Mouse (Mus musculus) lung, postnatal 36 days (tissue): ENCODE measurements around the gene Amt.
"Not testable (repeated sequence)": the region's sequence is repeated elsewhere in the genome, so short reads cannot be mapped to it uniquely, and the experiment has no call there.

ENCODE experiments used
- DNase-seq: peaks from one replicate; pipeline ENCODE4 v3.0.0; 2022; ENCODE audit warnings: mixed read lengths

Amt gene

DNA sequence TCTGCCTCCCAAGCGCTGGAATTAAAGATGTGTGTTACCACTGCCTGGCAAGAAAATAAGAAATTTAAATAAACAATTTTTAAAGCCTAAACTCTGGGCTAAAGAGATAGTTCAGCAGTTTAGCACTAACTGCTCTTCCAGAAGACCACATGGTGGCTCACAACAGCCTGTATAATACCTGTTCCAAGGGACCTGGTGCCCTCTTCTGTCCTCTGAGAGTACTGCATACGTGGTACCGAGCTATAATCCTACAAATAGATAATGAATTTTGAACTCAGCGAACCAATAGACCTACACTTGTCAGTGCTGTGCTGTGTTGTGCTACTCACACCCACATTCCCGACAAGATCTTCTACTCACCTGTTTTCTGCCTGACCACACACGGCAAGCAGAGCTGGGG lies 12.2 kb upstream of the Amt start:
- peak; percentile 94 for DNase-seq

DNA sequence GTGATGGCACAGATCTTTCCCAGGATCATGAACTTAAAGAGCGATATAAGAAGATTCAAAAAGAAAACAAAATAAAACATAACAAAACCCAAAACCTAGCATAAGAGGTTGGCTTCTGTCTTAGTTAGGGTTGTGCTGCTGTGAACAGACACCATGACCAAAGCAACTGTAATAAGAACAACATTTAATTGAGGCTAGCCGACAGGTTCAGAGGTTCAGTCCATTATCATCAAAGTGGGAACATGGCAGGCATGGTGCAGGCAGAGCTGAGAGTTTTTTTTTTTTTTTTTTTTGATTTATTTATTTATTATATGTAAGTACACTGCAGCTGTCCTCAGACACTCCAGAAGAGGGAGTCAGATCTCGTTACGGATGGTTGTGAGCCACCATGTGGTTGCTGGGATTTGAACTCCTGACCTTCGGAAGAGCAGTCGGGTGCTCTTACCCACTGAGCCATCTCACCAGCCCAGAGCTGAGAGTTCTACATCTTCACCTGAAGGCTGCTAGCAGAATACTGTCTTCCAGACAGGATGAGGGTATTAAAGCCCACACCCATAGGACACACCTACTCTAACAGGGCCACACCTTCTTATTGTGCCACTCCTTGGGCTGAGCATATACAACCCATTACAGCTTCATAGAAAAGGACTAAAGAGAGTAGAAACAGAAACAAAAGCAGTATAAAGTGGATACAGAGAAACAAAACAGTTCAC lies 9.0 kb upstream of the Amt start:
- not testable (repeated sequence) for DNase-seq

DNA sequence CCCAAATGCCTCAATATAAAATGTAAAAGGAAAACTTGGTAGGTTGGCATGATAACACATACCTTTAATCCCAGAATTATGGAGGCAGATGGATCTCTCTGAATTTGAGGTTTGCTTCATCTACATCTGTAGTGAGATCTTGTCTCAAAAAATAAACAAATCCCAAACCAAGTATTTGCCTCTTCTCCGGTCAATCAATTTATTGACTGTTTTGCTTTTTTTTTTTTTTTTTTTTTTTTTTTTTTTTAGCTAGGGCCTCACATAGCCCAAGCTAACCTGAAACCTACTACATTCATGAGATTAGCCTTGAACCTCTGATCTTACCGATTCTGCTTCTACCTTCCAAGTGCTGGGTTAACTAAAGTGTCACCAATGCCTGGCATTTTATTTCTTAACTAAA lies 7.3 kb upstream of the Amt start:
- no peak for DNase-seq

DNA sequence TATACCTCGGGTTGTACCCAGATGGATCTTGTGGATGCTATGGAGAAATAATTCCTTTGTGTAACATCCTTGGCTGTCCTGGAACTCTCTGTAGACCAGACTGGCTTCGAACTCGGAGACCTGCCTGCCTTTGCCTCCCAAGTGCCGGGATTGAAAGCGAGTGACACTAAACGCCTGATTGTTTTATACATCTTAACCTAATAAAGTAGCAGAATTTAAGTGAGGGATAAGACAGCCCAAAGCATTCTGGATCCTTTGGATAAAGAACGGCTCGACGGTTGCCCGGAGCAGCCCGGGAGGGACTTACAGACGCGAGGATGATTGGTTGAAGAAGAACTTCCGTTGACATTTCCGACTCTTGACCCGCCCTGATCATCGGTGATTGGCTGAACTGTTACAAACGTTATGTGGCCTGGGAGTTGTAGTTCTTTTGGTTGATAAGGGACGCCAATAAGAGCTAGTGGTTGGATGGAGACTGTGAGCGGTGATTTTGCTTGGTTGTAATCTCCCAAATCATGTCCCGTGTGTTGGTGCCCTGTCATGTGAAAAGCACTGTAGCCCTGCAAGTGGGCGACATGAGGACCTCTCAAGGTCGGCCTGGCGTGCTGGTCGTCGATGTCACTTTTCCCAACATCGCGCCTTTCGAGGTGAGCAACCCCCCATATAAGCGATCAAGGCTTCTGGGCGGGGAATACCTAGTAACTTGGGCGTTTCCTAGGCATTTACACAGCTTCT lies 6.5 kb upstream of the Amt start, which contains the start of gene Nicn1:
TSS of gene Nicn1 (plus strand) at position 414 of the 735 bp plus-strand sequence.
- DNase-seq, result peak; percentile 99

DNA sequence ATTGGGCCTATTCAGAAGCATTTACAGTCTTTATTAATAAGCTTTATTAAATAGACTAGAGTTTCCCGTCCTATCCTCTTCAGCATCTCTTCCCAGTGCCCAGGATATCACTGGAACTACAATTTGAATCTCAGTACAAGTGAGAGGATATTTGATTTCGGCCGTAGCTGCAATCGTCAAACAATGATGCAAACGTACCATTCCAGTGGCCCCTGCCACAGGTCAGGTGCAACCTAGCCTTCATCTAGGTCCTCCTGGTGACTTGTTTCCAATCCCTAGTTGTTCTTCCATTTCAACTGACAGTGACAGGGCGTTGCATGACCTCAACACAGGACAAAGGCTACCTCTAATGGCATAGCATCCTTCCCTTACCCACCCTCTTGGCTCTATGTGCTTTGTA lies 5.9 kb upstream of the Amt start:
- DNase-seq, result no peak

DNA sequence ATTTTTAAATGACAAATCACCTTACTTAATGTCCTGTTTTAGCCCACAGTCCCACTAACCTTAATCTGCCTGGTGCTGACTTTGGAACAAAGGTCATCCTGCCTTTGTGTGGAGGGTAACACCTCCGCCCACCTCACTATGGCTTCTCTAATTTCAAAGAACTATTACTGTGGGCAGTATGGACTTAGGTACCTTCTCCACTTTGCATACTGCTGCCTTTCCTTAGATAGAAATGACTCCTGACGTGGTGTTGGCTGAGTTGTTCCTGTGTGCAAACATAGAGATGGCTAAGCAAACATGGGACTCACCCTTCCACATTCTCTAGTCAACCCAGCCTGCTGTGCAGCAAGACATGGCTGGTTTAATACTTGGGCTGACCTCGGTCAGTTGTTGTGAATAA lies 5.2 kb downstream of the Amt start:
- DNase-seq, result peak; percentile 65

DNA sequence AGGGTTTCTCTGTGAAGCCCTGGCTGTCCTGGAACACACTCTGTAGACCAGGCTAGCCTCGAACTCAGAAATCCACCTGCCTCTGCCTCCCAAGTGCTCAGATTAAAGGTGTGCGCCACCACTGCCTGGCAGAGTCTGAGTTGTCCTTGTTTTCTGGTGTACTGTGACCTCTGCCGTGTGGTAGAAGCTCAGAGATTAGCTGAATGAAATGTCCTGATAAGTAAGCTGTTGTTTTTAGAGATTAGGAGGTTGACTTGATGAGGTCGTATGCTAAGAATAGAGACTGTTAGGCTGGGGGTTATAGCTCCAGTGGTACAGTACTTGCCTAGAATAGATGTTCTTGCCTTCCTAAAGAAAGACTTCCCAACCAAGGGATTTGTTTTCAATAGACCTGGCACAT lies 8.1 kb downstream of the Amt start:
- no peak for DNase-seq

DNA sequence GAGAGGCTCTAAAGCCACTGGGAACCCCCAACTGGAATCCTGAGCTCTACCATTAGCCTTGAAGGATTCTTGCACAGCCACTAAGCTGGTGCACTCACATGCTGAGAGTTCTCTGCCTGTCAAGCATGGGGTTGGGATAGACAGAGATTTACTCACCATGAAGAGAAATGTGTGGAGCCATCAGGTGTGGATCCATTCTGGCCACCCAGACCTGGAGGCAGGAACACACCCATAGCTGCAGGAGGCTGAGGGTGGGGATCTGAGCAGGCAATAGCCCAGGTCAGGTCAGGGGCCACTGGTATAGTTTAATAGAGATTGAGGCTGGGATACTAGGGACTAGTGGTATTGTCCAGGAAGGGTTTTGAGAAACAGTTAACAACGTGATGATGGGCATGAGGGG lies 8.5 kb downstream of the Amt start:
- no peak for DNase-seq

DNA sequence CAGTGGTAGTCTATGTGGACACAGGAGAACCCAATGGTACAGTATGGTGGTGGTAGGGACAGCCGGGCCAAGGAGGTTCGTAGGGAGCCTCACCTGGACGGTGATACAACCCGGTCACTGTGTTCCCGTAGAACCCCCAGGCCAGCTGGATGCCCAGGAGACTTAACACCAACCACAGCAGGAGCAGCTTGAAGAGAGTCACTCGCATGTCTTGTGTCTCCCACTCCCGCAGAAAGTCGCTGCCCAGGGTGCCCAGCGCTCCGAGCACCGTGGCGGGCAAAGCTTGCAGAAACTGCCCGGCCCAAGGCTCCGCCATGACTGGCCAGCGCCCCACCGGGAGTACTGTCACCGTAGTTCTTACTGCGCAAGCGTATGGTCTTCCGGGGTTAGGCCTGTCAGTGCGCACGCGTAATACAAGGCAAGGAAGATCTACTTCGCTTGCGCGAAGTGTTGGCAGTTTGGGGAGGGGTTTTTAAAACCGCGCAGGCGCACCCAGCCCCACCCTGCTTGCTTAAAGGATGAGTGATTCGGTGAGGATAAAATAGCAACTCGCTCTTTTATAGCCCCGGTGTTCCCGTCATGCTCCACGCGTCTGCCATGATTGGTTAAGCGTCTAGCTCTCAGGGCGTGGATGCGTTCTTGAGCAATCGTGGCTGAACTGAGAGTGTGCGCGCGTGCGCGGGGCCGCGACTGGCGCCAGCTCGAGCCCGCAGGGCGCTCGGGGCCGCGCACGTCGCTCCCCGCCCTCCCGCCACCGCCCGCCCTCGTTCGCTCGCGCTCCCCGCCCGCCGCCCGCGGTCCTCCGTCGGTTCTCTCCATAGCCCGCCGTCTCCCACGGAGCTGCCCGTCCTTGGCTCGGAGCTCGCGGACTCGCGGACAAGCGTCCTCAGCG lies 9.2 kb downstream of the Amt start, which contains the start of the genes Rhoa and Tcta:
TSS of gene Rhoa (plus strand) at position 501 of the 892 bp plus-strand sequence.
TSS of gene Tcta (minus strand) at position 532 of the 892 bp plus-strand sequence.
- DNase-seq, result peak; percentile 100

DNA sequence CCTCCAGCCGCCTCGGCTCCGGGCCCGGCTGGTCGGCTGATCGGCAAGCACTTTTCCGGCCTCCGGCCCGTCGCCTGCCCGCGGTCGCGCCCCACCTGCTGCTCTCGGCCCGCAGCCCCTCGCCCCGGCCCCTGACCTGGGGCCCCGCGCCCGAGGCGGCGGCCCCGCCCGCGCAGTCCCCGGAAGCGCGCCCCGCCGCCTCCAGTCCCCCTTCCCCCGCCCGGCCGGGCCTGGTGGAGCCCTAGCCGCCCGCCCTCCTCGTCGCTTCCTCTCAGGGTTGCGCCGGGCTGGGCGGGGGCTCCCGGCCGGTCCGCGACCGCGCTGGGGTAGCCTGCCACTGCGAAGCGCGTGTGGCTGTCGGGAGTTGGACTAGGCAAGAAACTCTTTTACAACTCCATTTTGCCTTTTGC lies 9.9 kb downstream of the Amt start:
- peak; percentile 91 for DNase-seq

DNA sequence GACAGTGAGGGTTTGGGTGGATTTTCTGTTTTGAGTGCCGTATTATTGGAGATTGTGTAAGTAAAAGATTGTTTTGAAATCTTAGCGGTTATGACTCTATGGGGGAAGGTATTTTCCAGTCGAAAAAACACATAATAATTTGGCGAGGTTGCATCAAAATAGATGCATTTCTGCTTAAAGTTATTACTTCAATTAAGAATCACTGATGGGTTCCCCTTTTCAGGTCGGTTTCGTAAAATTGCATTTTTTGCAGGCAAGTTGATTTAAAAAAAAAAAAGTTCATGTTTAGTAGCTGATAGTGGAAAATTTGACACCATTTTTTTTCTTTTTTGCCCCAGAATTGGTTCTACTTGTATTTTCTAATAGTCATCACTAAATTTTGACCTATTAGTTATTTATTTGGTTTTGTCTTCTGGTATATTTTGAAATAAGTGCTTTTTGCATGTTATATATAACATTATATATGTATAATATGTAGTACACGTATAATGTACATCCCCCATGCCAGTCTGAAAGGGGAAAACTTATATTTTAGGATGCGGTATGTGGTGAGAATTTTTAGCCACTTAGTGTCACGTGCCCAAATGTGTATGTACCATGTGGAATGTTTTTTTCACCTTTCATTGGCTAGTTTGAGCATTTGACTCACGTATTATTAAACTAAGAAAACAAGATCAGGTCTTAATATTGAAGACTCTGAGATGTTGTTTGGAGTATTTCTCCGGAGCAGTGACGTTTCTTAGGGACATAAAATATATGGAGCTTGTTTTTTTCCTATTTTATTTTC lies 10.6 kb downstream of the Amt start:
- no peak for DNase-seq

DNA sequence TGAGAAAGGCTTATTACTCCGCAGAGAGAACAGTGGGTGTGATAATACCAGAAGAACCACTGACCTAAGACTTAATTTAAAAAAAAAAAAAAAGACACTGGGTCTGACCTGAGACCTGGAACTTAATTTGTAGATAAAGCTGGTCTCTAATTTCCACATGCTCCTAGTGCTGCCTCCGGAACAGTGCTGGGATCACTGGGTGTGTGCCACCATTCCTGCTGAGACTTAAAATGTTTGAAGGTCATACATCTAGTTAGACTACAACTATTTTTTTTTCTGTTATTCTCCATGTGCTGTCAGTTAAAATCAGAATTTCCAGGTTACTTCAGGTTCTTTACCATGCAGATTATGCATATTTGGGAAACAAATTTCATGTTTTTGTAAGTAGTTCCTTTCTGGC lies 11.5 kb downstream of the Amt start:
- DNase-seq, result no peak

DNA sequence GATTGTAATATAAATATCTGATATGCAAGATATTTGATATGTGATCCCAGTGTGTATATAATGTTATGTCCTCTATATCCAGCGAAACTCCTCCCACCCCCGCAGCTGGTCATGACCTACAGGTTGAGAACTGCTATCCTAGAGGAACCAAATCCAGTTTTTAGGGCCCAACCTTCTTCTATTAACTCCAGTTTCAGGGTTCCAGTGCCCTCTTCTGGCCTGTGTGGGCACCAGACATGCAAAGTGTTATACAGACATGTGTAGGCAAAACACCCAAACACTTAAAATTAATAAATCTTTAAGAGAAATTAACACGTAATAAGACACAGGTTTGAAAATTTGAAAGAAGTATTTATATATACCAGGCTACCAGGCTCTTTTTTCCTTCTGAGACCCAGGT lies 20.9 kb downstream of the Amt start:
- peak; percentile 36 for DNase-seq

DNA sequence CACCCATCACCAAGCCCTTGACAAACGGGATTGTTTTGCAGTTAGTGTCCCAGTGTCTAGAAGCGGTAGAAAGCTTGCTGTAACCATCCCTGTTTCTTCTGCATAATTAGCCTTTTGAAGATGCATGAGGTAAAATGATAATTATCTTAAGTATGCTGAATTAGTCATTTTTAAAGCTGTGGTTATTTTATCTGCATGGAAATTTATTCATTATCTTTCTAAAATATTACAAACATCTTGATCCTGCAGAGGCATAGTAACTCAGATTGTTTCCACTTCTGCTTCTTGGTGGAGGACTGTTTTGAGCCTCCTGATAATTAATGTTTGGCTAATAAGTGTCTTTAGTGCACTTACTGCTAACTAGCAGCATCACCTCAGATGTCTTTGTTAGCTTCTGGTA lies 21.8 kb downstream of the Amt start:
- DNase-seq, result no peak

DNA sequence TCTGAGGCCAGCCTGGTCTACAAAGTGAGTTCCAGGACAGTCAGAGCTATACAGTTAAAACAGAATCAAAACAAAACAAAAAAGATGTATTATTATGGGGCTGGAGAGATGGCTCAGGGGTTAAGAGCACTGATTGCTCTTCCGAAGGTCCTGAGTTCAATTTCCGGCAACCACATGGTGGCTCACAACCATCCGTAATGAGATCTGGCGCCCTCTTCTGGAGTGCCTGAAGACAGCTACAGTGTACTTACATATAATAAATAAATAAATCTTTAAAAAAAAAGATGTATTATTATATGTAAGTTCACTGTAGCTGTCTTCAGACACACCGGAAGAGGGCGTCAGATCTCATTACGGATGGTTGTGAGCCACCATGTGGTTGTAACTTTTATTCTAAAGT lies 25.4 kb downstream of the Amt start:
- not testable (repeated sequence) for DNase-seq

DNA sequence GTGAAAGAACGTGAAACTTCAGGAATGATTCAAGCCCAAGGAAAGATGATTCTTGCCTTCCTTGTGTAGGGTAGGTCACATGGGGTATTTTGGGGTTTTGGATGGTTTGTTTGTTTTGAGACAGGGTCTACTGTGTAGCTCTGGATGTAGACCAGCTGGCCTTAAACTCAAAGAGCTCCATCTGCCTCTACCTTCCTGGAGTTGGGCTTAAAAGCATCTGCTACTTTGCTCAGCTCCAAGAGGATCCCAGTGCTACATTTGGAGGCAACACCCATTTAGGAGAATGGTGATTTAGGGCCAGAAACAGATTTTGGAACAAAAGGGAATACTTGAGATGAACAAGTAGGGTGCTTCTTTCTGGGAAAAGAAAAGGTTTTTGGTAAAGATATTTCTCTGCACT lies 28.1 kb downstream of the Amt start:
- no peak for DNase-seq

DNA sequence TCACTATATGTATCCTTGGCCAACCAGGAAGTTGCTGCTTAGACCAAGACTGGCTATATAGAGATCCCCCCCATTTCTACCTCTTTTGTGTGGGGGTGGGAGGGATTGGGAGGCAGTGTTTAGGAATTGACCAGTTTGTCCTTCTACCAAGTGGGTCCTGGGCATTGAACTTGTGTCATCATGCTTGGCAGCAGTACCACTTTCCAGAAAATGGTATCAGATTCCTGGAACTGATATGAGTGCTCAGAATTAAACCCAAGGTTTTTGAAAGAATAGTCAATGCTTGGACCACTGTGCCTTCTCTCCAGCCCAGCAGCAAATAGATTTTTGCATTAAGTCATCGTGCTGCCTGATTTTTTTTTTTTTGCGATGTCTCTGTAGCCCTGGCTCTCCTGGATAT lies 29.2 kb downstream of the Amt start:
- DNase-seq, result no peak

DNA sequence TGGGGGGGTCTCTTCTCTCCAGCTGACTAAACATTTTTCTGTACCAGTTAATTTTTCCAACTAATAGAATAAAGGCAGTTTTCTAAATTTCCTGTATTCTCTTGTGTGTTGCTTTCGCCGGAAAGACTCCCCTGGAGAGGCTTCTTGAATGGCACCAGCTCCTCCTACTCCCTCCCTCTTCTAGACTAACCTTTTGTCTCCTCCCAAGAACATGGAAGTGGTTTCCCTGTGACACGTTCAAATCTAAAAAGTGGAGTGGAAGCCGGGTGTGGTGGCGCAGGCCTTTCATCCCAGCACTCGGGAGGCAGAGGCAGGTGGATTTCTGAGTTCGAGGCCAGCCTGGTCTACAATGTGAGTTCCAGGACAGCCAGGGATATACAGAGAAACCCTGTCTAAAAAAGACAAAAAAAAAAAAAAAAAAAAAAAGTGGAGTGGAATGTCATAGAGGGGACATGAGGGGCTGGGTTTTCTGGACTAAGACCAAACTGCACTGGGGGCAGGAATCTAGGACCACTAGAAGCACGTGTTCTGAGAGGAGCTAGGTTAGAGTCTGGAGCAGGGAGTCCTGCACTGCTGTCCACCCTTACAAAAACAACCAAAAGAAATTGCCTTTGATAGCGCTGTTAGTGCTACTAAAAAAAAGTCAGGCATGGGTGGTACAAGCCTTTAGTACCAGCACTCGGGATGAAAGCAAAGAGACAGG lies 41.3 kb downstream of the Amt start:
- no peak for DNase-seq

DNA sequence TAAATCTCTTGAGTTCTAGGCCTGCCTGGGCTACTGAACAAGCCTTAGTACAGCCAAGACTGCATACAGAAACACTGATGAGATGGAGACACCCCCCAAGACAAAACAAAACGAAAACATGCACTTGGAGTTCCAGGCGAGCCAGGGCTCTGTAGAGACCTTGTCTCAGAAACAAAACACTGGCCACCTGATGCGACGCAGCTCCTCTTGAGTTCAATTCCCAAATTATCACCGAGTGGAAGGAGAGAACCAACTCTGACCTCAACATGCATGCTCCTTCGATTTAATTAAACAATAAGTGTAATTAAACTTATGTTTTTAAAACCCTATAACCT lies 41.9 kb downstream of the Amt start:
- peak; percentile 44 for DNase-seq

DNA sequence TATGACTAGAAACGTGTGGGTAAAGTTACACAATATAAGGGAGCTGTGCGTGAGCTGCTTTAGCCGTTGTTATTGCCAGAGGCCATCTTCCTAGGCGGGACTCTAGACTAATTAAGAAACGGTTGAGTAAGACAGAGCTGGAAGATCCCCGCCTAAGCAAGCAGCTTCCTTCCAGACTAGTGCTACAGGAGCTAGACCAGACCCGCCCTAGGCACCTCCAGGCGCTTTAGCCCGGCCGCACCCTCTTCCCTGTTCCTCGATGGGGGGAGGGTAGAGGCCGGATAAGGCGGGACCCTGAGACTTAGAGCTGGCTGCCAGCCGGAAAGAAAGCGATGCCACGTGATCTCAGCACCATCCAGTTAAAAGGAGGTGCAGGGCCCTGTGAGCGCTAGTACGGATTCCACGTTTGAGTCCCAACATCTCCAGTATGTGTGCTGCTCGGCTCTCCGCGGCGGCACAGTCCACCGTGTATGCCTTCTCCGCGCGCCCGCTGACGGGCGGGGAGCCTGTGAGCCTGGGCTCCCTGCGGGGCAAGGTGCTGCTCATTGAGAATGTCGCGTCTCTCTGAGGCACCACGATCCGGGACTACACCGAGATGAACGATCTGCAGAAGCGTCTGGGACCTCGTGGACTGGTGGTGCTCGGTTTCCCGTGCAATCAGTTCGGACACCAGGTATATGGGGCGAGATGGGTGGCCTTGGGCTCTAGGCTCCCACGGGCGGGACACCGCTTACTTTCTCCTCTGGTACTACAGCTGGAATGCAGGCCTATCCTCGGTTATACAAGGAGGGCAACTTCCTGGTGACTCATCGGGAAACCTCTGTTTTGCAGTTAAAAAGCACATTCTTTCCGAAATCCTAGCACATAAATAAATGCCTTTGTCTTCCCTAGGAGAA lies 42.5 kb downstream of the Amt start, which contains the start of gene Gpx1:
TSS of gene Gpx1 (plus strand) at position 18 of the 896 bp plus-strand sequence.
- DNase-seq, result peak; percentile 98

DNA sequence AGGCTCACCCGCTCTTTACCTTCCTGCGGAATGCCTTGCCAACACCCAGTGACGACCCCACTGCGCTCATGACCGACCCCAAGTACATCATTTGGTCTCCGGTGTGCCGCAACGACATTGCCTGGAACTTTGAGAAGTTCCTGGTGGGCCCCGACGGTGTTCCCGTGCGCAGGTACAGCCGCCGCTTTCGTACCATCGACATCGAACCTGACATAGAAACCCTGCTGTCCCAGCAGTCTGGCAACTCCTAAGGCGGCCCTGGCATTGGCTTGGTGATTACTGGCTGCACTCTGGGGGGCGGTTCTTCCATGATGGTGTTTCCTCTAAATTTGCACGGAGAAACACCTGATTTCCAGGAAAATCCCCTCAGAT lies 43.2 kb downstream of the Amt start:
- DNase-seq, result peak; percentile 36
